In the genomic region with DNA sequence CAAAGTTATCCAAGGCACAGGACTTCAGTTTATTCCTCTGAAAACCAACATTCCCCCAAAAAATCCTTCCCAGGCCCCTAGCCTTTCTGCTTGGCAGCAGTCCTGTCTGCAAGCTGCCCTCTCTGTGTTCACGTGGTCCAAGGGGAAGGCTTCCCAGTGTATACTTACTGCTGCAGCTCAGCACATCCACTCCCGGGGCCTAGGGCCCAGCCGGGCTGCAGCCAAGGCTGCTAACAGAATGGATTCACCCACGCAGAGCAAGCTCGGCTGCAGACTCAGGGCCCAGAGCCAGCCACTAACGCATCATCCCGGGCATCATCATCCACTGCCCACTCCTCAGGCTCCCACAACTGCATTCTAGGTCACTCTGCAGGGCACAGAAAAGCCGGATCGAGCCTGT, we compare ENCODE assay signal across 12 mouse cellular contexts. TPM values are rescaled to one million over a fixed set of nuclear protein-coding genes. Genes with fewer than 3 reads are reported as not detected.
DNase-seq lines count a peak whose midpoint lies in the region; ATAC-seq lines count a peak whose summit lies in the region.
"Had no signal": no experiment of that assay in that cellular context is flagged by ENCODE, and none has a peak within 500 bp of the region (broad histone marks: within the 10 kb centered on the region; RNA-seq: fewer than 3 reads in every experiment).

No protein-coding gene starts in this region.

- H3K4me1 ChIP-seq in embryonic facial prominence, embryonic 10.5 days, result peaks cover 83% of the 10 kb centered on the region
- peaks cover 94% of the 10 kb centered on the region for H3K4me1 ChIP-seq in midbrain, embryonic 13.5 days (replicated peaks)

- H3K4me3 ChIP-seq in embryonic facial prominence, embryonic 10.5 days, result peak overlapping the region; percentile 8; the same call in 1 of the 2 replicates
- H3K4me3 ChIP-seq in midbrain, embryonic 13.5 days (replicated peaks), result no peak overlapping the region
- H3K4me3 ChIP-seq: erythroblast, embryonic 14.5 days had no signal

- peak overlapping the region; percentile 48; the same call in 1 of the 2 replicates for H3K4me2 ChIP-seq in midbrain, embryonic 13.5 days (replicated peaks)

- H3K36me3 ChIP-seq in embryonic facial prominence, embryonic 10.5 days (replicated peaks), result 0 out of 2 replicates have a peak, but pooled peaks cover 5% of the 10 kb centered on the region
- H3K36me3 ChIP-seq in midbrain, embryonic 13.5 days, result no peaks in the 10 kb centered on the region

- DNase-seq in heart, adult 11 months, result peak; percentile 96
- no peak for DNase-seq in heart, postnatal 25 days (ENCODE audit: low spot score)
- no peak for DNase-seq in embryonic facial prominence, embryonic 10.5 days (ENCODE audit: low spot score)
- DNase-seq in heart, postnatal 36 days, result peak; percentile 13 to 24
- no peak for DNase-seq in thymus, postnatal 4 days
- no peak for DNase-seq in urinary bladder, postnatal 25 days (ENCODE audit: low spot score)
- DNase-seq: thymus, adult 18-20 months had no signal

- H3K9ac ChIP-seq in midbrain, embryonic 13.5 days (replicated peaks), result 0 out of 2 replicates have a peak overlapping the region, but pooled peaks have one; percentile 34

- ATAC-seq in midbrain, embryonic 13.5 days, result peak; percentile 43; the same call in 1 of the 2 replicates
- ATAC-seq in megakaryocyte progenitor cell, adult 5-6 weeks (replicated peaks; ENCODE audit: poor library complexity), result no peak
- ATAC-seq: CD4-positive, CD25-positive, alpha-beta regulatory T cell, adult 4 months had no signal

- 61% methylated on average over 9 of the region's 9 CpGs for WGBS in embryonic facial prominence, embryonic 10.5 days
- WGBS in midbrain, embryonic 13.5 days, result 64% methylated on average over 9 of the region's 9 CpGs

- intact Hi-C loops in heart, postnatal 25 days (cut with DNase I), result no loop called here
- intact Hi-C loops in heart, postnatal 36 days (cut with DNase I), result no loop called here

- peak overlapping the region; percentile 85 for H3K27ac ChIP-seq in embryonic facial prominence, embryonic 10.5 days (replicated peaks)
- peak overlapping the region; percentile 35; the same call in 1 of the 2 replicates for H3K27ac ChIP-seq in midbrain, embryonic 13.5 days
- H3K27ac ChIP-seq: macrophage had no signal

- H3K27me3 ChIP-seq in embryonic facial prominence, embryonic 10.5 days (replicated peaks; ENCODE audit: low read depth, poor library complexity, severe bottlenecking), result peaks cover 4% of the 10 kb centered on the region; the same call in 1 of the 2 replicates
- no peaks in the 10 kb centered on the region for H3K27me3 ChIP-seq in midbrain, embryonic 13.5 days

- no peaks in the 10 kb centered on the region for H3K9me3 ChIP-seq in embryonic facial prominence, embryonic 10.5 days
- no peaks in the 10 kb centered on the region for H3K9me3 ChIP-seq in midbrain, embryonic 13.5 days

RNA-seq across cellular contexts. Expression of a gene that starts 46.8 kb away (rescaled TPM):
- 10 to 100 TPM in 1 of 2 experiments, 1 to 10 TPM in 1; 8.9 to 10.9 TPM for total RNA-seq in heart, postnatal 25 days (2021)
- polyA plus RNA-seq in embryonic facial prominence, embryonic 10.5 days (2016; fragmentation: Nextera tagmentation; extraction: Ambion mirVana), result 8.4 and 9.4 TPM in 2 replicates
- total RNA-seq in heart, postnatal 36 days (2021), result 1 to 10 TPM; 8.0 to 8.1 TPM
- polyA plus RNA-seq in midbrain, embryonic 13.5 days (2015; fragmentation: Nextera tagmentation; extraction: Ambion mirVana), result 18.1 and 18.2 TPM in 2 replicates
- 0.07 TPM in 1 of 2 replicates, not detected in the other for total RNA-seq in megakaryocyte progenitor cell, adult 5-6 weeks (2015)
- total RNA-seq in megakaryocyte progenitor cell, adult 5-6 weeks (2017), result 0.12 TPM in 1 of 2 replicates, not detected in the other
- polyA plus RNA-seq: CD4-positive, CD25-positive, alpha-beta regulatory T cell, adult 4 months; erythroblast, embryonic 14.5 days; macrophage had no signal

Comparison
In these comparisons a context has a peak if more than half of its experiments do, and no peak if none do; other contexts are left out.
1. DNase-seq: peak in heart, adult 11 months (single experiment) and heart, postnatal 36 days (2 of 2); none in heart, postnatal 25 days (single experiment), embryonic facial prominence, embryonic 10.5 days (single experiment), thymus, postnatal 4 days (single experiment) and urinary bladder, postnatal 25 days (single experiment).
2. RNA of a gene that starts 46.8 kb away (total RNA-seq): 8.9 to 10.9 TPM in heart, postnatal 25 days and 8.0 to 8.1 TPM in heart, postnatal 36 days; 0.07 to 0.12 TPM in megakaryocyte progenitor cell, adult 5-6 weeks; every median in the first group is over 4 times any median in the second.